Mouse (Mus musculus): ENCODE measurements around the gene Pcolce. TPM values are rescaled to one million over a fixed set of nuclear protein-coding genes. Genes with fewer than 3 reads are reported as not detected.

Gene Pcolce
- polyA plus RNA-seq, 1 experiment from 2014 or later, result 75.5 TPM

DNA sequence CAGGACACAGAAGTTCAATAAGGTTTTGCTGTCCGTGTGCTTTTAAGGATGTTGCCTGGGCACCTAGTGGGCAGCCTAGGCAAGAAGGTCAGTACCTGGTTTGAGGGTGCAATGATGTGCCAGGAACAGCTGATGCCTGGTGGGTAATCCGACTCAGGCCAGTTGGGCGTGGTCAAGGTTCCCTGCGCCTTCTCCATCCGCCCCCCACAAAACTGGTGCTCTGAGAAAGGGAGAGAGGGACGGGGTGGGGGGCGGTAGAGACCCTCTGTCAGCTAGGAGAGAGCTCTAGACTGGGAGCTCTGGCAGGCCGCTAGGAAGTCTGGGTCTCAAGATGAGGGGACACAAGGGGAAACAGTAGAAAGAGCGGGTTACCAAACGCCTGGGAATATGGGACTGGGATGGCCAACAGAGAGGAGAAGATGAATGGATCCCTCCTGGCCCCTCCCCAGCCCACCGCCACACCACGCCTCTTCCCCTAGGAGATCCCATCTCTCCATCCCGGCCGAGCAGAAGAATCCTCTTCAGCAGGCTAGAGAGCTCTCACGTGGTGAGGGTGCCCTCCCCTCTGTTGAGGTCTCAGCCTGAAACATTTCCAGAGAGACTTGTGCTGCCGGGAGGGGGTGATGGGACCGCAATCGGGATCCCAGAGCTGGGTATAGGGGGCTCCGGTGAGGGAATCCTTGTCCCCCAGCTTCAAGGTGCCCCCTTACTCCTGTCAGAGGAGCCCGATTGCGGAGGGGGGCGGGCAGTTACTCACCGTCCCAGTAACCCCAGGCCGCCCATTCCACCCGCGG, 5.5 kb downstream of the Pcolce start:
- Histone ChIP-seq H3K27ac (ENCODE audit: low read depth, low read length) (no peak overlapping the region), H3K9me3 (ENCODE audit: control insufficient read depth, low read length) (no peaks in the 10 kb centered on the region), H3K27me3 (ENCODE audit: control insufficient read depth, insufficient read depth, low read length) (0 out of 2 replicates have a peak, but pooled peaks cover 2% of the 10 kb centered on the region), H3K36me3 (ENCODE audit: control insufficient read depth, insufficient read depth, low read length) (no peaks in the 10 kb centered on the region; the same call in 1 of the 2 replicates), H3K4me2 (ENCODE audit: low read depth) (peak overlapping the region; percentile 34), H3K4me3 (ENCODE audit: low read depth, low read length) (peak overlapping the region; percentile 16), H3K9ac (ENCODE audit: low read length) (peak overlapping the region; percentile 37; the same call in 1 of the 2 replicates), H3K4me1 (ENCODE audit: control insufficient read depth, insufficient read depth, low read length) (peaks cover 11% of the 10 kb centered on the region)
- ATAC-seq (ENCODE audit: insufficient read depth, low FRiP score, low TSS enrichment), result no peak
- DNase-seq (ENCODE audit: low spot score), result no peak
- 11% methylated on average over 25 of the region's 26 CpGs for WGBS

DNA sequence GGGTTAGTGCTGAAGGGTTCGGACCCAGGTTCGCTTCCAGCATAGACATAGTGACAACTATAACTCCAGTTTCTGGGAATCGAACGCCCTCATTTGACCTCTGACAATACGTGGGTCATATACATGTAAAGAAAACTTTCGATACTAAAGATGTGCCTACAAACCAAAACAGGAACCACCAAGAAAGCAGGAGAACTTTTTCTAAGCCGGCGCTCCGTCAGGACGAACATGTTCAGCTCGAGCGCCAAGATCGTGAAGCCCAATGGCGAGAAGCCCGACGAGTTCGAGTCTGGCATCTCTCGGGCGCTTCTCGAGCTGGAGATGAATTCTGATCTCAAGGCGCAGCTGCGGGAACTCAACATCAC, 12.2 kb downstream of the Pcolce start:
- peak overlapping the region; percentile 20 for H3K9ac ChIP-seq (ENCODE audit: low read length)
- no peak overlapping the region; the same call in 1 of the 2 replicates for H3K27ac ChIP-seq (ENCODE audit: low read depth, low read length)
- peaks cover 10% of the 10 kb centered on the region; the same call in 1 of the 2 replicates for H3K4me1 ChIP-seq (ENCODE audit: control insufficient read depth, insufficient read depth, low read length)
- H3K27me3 ChIP-seq (ENCODE audit: control insufficient read depth, insufficient read depth, low read length), result no peaks in the 10 kb centered on the region
- ATAC-seq (ENCODE audit: insufficient read depth, low FRiP score, low TSS enrichment) (no peak), DNase-seq (ENCODE audit: low spot score) (peak; percentile 35)
- peaks cover 2% of the 10 kb centered on the region; the same call in 1 of the 2 replicates for H3K36me3 ChIP-seq (ENCODE audit: control insufficient read depth, insufficient read depth, low read length)
- no peaks in the 10 kb centered on the region for H3K9me3 ChIP-seq (ENCODE audit: control insufficient read depth, low read length)
- WGBS, result 1% methylated on average over 22 of the region's 22 CpGs
- peak overlapping the region; percentile 40 for H3K4me3 ChIP-seq (ENCODE audit: low read depth, low read length)
- peak overlapping the region; percentile 75 for H3K4me2 ChIP-seq (ENCODE audit: low read depth)

DNA sequence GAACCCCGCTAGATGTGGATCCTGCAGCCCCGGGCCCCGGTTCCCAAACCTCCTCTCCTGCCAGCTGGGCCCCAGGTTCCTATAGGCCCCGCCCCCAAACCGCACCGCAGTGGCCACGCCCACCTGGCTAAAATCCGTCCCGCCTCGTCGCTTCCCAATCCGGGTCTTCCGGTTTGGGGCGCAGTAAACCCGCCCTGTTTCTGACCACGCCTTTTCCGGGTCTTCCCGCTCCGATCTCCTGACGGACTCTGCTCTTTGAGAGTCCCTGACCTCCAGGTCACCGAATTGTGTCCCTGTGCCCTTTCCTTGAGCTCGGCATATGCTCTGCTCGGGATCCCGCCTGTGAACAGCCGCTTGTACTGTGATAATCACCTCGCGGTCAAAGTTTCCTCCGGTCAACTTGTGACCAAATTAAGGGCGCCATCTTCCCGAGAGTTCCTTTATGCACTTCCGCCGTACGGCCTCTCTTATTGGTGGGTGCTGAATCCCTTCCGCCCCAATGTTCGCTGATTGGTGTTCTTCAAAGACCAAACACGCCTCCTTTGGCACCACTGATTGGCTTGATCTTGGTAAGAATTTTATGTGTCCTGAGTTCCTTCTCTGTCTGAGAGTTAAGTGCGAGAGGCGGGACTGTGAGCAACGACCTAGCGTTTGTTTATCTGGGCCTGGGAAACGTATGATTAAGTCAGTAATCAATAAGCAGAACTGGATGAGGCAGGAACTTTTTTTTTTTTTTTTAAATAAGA, 12.8 kb downstream of the Pcolce start, which contains the start of gene Mospd3:
TSS of gene Mospd3 (minus strand) at position 440 of the 746 bp plus-strand sequence.
- ATAC-seq (ENCODE audit: insufficient read depth, low FRiP score, low TSS enrichment) (peak; percentile 95), DNase-seq (ENCODE audit: low spot score) (peak; percentile 96)
- no peaks in the 10 kb centered on the region for H3K9me3 ChIP-seq (ENCODE audit: control insufficient read depth, low read length)
- WGBS, result 0% methylated on average over 41 of the region's 41 CpGs
- H3K4me2 ChIP-seq (ENCODE audit: low read depth), result peak within 1 kb of the TSS; percentile 75
- H3K27ac ChIP-seq (ENCODE audit: low read depth, low read length), result peak within 1 kb of the TSS; percentile 65; the same call in 1 of the 2 replicates
- H3K4me1 ChIP-seq (ENCODE audit: control insufficient read depth, insufficient read depth, low read length), result peaks cover 10% of the 10 kb centered on the region; the same call in 1 of the 2 replicates
- H3K9ac ChIP-seq (ENCODE audit: low read length), result peak within 1 kb of the TSS; percentile 69
- H3K36me3 ChIP-seq (ENCODE audit: control insufficient read depth, insufficient read depth, low read length), result peaks cover 2% of the 10 kb centered on the region; the same call in 1 of the 2 replicates
- peak within 1 kb of the TSS; percentile 40 for H3K4me3 ChIP-seq (ENCODE audit: low read depth, low read length)
- no peaks in the 10 kb centered on the region for H3K27me3 ChIP-seq (ENCODE audit: control insufficient read depth, insufficient read depth, low read length)

- DNase-seq (ENCODE audit: low spot score) (no peak), ATAC-seq (ENCODE audit: insufficient read depth, low FRiP score, low TSS enrichment) (peak; percentile 71)
- Histone ChIP-seq H3K27me3 (ENCODE audit: control insufficient read depth, insufficient read depth, low read length) (no peaks in the 10 kb centered on the region), H3K4me1 (ENCODE audit: control insufficient read depth, insufficient read depth, low read length) (peaks cover 10% of the 10 kb centered on the region; the same call in 1 of the 2 replicates), H3K4me3 (ENCODE audit: low read depth, low read length) (peak overlapping the region; percentile 40), H3K9ac (ENCODE audit: low read length) (peak overlapping the region; percentile 69), H3K27ac (ENCODE audit: low read depth, low read length) (0 out of 2 replicates have a peak overlapping the region, but pooled peaks have one; percentile 65), H3K9me3 (ENCODE audit: control insufficient read depth, low read length) (no peaks in the 10 kb centered on the region), H3K4me2 (ENCODE audit: low read depth) (peak overlapping the region; percentile 75), H3K36me3 (ENCODE audit: control insufficient read depth, insufficient read depth, low read length) (peaks cover 2% of the 10 kb centered on the region; the same call in 1 of the 2 replicates)
- 3% methylated on average over 19 of the region's 19 CpGs for WGBS
These were observed 13.3 kb downstream of the Pcolce start for GRCm38 (mm10) chr5:137600281-137600618.

DNA sequence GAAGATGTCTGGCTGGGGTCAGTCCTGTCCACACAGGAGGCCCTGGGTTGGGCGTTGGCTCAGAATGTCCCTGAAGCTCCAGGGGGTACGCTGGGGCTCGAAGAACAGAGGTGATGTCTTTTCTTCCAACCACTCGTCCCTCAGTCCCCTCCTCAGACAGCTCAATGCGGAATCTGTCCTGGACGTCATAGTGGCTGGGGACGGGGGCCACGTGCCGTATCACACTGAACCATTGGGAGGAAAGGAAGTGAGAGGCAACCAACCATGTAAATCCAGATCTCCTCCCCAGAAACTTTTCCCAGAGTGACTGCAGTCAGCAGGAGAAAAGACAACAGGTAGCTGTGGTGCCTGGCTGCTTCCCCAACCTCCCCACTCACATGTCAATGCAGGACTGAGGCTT, 14.0 kb downstream of the Pcolce start:
- Histone ChIP-seq H3K27me3 (ENCODE audit: control insufficient read depth, insufficient read depth, low read length) (no peaks in the 10 kb centered on the region), H3K4me3 (ENCODE audit: low read depth, low read length) (peak overlapping the region; percentile 40), H3K9ac (ENCODE audit: low read length) (no peak overlapping the region; the same call in 1 of the 2 replicates), H3K27ac (ENCODE audit: low read depth, low read length) (no peak overlapping the region), H3K4me2 (ENCODE audit: low read depth) (peak overlapping the region; percentile 75), H3K9me3 (ENCODE audit: control insufficient read depth, low read length) (no peaks in the 10 kb centered on the region), H3K4me1 (ENCODE audit: control insufficient read depth, insufficient read depth, low read length) (peaks cover 10% of the 10 kb centered on the region; the same call in 1 of the 2 replicates), H3K36me3 (ENCODE audit: control insufficient read depth, insufficient read depth, low read length) (peaks cover 2% of the 10 kb centered on the region; the same call in 1 of the 2 replicates)
- DNase-seq (ENCODE audit: low spot score) (no peak), ATAC-seq (ENCODE audit: insufficient read depth, low FRiP score, low TSS enrichment) (no peak)
- WGBS, result 60% methylated on average over 9 of the region's 9 CpGs

DNA sequence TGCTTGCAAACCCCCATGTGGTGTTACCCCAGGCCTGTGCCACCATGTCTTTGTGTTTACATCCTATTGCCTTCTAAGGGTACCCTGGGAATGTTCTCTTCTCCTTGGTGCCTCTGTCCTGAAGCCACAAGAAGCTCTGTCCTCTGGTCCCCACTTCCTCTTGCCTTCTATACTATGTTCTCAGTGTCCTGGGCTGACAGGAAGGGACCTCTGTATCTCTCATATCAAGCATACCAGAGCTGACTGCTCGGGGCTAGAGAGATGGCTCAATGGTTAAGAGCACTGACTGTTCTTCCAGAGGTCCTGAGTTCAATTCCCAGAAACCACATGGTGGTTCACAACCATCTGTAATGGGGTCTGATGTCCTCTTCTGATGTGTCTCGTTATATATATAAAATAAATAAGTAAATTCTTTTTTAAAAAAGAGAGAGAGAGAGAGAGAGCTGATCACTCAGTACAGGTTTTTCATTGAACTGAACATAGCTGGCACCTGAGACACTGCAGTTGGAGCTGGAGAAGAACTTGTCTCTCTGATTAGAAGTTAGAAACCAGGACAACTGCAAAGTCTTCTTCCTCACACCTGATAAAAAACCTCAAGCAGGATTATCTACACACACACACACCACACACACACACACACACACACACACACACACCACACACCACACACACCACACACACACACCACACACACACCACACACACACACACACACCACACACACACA, 15.3 kb downstream of the Pcolce start:
- Histone ChIP-seq H3K4me1 (ENCODE audit: control insufficient read depth, insufficient read depth, low read length) (peaks cover 10% of the 10 kb centered on the region; the same call in 1 of the 2 replicates), H3K4me3 (ENCODE audit: low read depth, low read length) (no peak overlapping the region), H3K27me3 (ENCODE audit: control insufficient read depth, insufficient read depth, low read length) (no peaks in the 10 kb centered on the region), H3K4me2 (ENCODE audit: low read depth) (no peak overlapping the region), H3K27ac (ENCODE audit: low read depth, low read length) (no peak overlapping the region), H3K9me3 (ENCODE audit: control insufficient read depth, low read length) (no peaks in the 10 kb centered on the region), H3K36me3 (ENCODE audit: control insufficient read depth, insufficient read depth, low read length) (peaks cover 2% of the 10 kb centered on the region; the same call in 1 of the 2 replicates), H3K9ac (ENCODE audit: low read length) (no peak overlapping the region)
- 92% methylated on average over 2 of the region's 2 CpGs for WGBS
- DNase-seq (ENCODE audit: low spot score) (no peak), ATAC-seq (ENCODE audit: insufficient read depth, low FRiP score, low TSS enrichment) (no peak)

DNA sequence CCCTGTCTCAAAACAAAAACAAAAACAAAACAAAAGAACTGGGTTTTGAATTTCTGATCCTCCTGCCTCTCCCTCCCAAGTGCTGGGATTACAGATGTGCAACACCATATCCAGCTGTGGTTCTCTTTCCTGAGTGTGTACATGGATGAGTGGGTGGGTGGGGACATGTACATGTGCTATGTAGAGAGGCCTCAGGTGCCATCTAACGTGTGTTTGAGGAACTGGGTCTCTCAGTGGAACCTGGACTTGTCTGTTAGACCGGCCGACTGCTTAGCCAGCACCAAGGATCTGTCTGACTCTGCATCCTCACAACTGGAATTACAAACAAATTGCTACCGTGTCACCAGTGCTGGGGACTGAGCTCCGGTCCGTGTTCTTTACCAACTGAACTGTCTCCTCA, 16.0 kb downstream of the Pcolce start:
- WGBS, result 93% methylated on average over 6 of the region's 6 CpGs
- ATAC-seq (ENCODE audit: insufficient read depth, low FRiP score, low TSS enrichment) (no peak), DNase-seq (ENCODE audit: low spot score) (no peak)
- Histone ChIP-seq H3K27ac (ENCODE audit: low read depth, low read length) (no peak overlapping the region), H3K4me2 (ENCODE audit: low read depth) (no peak overlapping the region), H3K36me3 (ENCODE audit: control insufficient read depth, insufficient read depth, low read length) (peaks cover 2% of the 10 kb centered on the region; the same call in 1 of the 2 replicates), H3K9me3 (ENCODE audit: control insufficient read depth, low read length) (no peaks in the 10 kb centered on the region), H3K4me3 (ENCODE audit: low read depth, low read length) (no peak overlapping the region), H3K27me3 (ENCODE audit: control insufficient read depth, insufficient read depth, low read length) (no peaks in the 10 kb centered on the region), H3K4me1 (ENCODE audit: control insufficient read depth, insufficient read depth, low read length) (peaks cover 10% of the 10 kb centered on the region; the same call in 1 of the 2 replicates), H3K9ac (ENCODE audit: low read length) (no peak overlapping the region)
